ENCODE assay signal across 8 mouse cellular contexts in the genomic region with DNA sequence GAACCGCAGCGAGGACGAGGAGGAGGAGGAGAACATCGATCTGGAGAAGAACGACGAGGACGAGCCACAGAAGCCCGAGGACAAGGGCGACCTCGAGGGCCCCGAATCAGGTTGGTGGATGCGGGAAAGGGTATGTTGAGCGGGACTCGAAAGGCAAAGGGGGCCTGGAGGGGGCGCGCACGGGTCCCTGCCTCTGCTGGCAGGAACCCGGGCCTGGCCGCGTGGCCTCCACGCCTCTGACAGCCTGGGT. TPM values are rescaled to one million over a fixed set of nuclear protein-coding genes. Genes with fewer than 3 reads are reported as not detected.
DNase-seq lines count a peak whose midpoint lies in the region; ATAC-seq lines count a peak whose summit lies in the region.

No protein-coding gene starts in this region.

- H3K27me3 ChIP-seq in heart, embryonic 11.5 days (ENCODE audit: control insufficient read depth, insufficient read depth, low read length) = peaks cover 59% of the 10 kb centered on the region
- H3K27me3 ChIP-seq in heart, embryonic 15.5 days = peaks cover 67% of the 10 kb centered on the region
- H3K27me3 ChIP-seq in neural tube, embryonic 13.5 days = peaks cover 60% of the 10 kb centered on the region

- H3K27ac ChIP-seq in heart, embryonic 11.5 days (ENCODE audit: low read depth, low read length) = peak overlapping the region; percentile 93
- H3K27ac ChIP-seq in heart, embryonic 15.5 days = no peak overlapping the region
- H3K27ac ChIP-seq in neural tube, embryonic 13.5 days (replicated peaks) = no peak overlapping the region

- ATAC-seq in heart, embryonic 11.5 days (replicated peaks; ENCODE audit: insufficient number of reproducible peaks, low FRiP score, low TSS enrichment) = no peak
- ATAC-seq in heart, embryonic 15.5 days (replicated peaks; ENCODE audit: insufficient number of reproducible peaks, insufficient read depth, low FRiP score, low read depth) = no peak
- no peak for ATAC-seq in neural tube, embryonic 13.5 days (ENCODE audit: low read depth)

- peak overlapping the region; percentile 88 for H3K4me2 ChIP-seq in heart, embryonic 11.5 days
- H3K4me2 ChIP-seq in heart, embryonic 15.5 days = peak overlapping the region; percentile 93
- H3K4me2 ChIP-seq in neural tube, embryonic 13.5 days = peak overlapping the region; percentile 78

- H3K4me3 ChIP-seq in heart, embryonic 11.5 days (ENCODE audit: low read depth, low read length) = peak overlapping the region; percentile 71
- peak overlapping the region; percentile 90 for H3K4me3 ChIP-seq in heart, embryonic 15.5 days
- H3K4me3 ChIP-seq in neural tube, embryonic 13.5 days = peak overlapping the region; percentile 65

- peaks cover 17% of the 10 kb centered on the region for H3K4me1 ChIP-seq in heart, embryonic 11.5 days (ENCODE audit: control insufficient read depth, insufficient read depth, low read length)
- peaks cover 40% of the 10 kb centered on the region for H3K4me1 ChIP-seq in heart, embryonic 15.5 days (replicated peaks)
- H3K4me1 ChIP-seq in neural tube, embryonic 13.5 days (replicated peaks) = peaks cover 81% of the 10 kb centered on the region

- DNase-seq in heart, adult 9 months (ENCODE audit: low spot score in 2 of 2) = no peak
- peak; percentile 83 for DNase-seq in Muller cell, postnatal 12 days (ENCODE audit: inconsistent ontology term)
- peak; percentile 14 for DNase-seq in liver
- DNase-seq in spleen, postnatal 36 days (ENCODE audit: low spot score in 2 of 2) = no peak
- DNase-seq in gastrocnemius, postnatal 25 days = no peak

- peak overlapping the region; percentile 88 for H3K9ac ChIP-seq in heart, embryonic 11.5 days (ENCODE audit: low read depth, low read length)
- peak overlapping the region; percentile 74 for H3K9ac ChIP-seq in heart, embryonic 15.5 days
- H3K9ac ChIP-seq in neural tube, embryonic 13.5 days = peak overlapping the region; percentile 72

- no peaks in the 10 kb centered on the region for H3K9me3 ChIP-seq in heart, embryonic 11.5 days (replicated peaks; ENCODE audit: control insufficient read depth, low read length)
- H3K9me3 ChIP-seq in heart, embryonic 15.5 days (replicated peaks) = no peaks in the 10 kb centered on the region
- H3K9me3 ChIP-seq in neural tube, embryonic 13.5 days = no peaks in the 10 kb centered on the region

- no peaks in the 10 kb centered on the region for H3K36me3 ChIP-seq in heart, embryonic 11.5 days (ENCODE audit: control insufficient read depth, insufficient read depth, low read length)
- no peaks in the 10 kb centered on the region for H3K36me3 ChIP-seq in heart, embryonic 15.5 days
- H3K36me3 ChIP-seq in neural tube, embryonic 13.5 days = no peaks in the 10 kb centered on the region

- WGBS in heart, embryonic 11.5 days (ENCODE audit: insufficient replicate concordance) = under 1% methylated on average over 21 of the region's 21 CpGs
- 3% methylated on average over 21 of the region's 21 CpGs for WGBS in heart, embryonic 15.5 days
- 0% methylated on average over 21 of the region's 21 CpGs for WGBS in neural tube, embryonic 13.5 days

RNA-seq across cellular contexts. Expression of a gene that starts 2.3 kb away (rescaled TPM):
- polyA plus RNA-seq in heart, embryonic 11.5 days (2014; fragmentation: Nextera tagmentation; extraction: Ambion mirVana) = 11.2 TPM in 2 replicates
- 7.7 and 8.6 TPM in 2 replicates for polyA plus RNA-seq in heart, embryonic 15.5 days (2015; fragmentation: Nextera tagmentation; extraction: Ambion mirVana)
- polyA plus RNA-seq in neural tube, embryonic 13.5 days (2015; fragmentation: Nextera tagmentation; extraction: Ambion mirVana) = 8.5 and 9.9 TPM in 2 replicates
- 1 to 10 TPM in 1 of 2 experiments, not detected in 1; 7.7 TPM for total RNA-seq in gastrocnemius, postnatal 25 days (2021)

Comparison
In these comparisons a context has a peak if more than half of its experiments do, and no peak if none do; other contexts are left out.
1. DNase-seq: peak in Muller cell, postnatal 12 days (single experiment) and liver (single experiment); none in heart, adult 9 months (0 of 2), spleen, postnatal 36 days (0 of 2) and gastrocnemius, postnatal 25 days (single experiment).
2. Peak in every context shown above with its lines, with median percentiles within 50 percentile points of each other: H3K4me2 ChIP-seq, H3K4me3 ChIP-seq and H3K9ac ChIP-seq.